Mouse (Mus musculus) ovary, adult 10 weeks (tissue): ENCODE data around the gene Zfc3h1. TPM values are rescaled to one million over a fixed set of nuclear protein-coding genes. Genes with fewer than 3 reads are reported as not detected.

Source experiments
- polyA plus RNA-seq: library from polyadenylated mRNA; stranded (reverse); fragments of 350-450 nt; fragmentation: Illumina TruSeq; extraction: RNeasy Lipid Tissue Mini Kit (QIAGEN cat#74804); gene quantifications from one replicate; pipeline ENCODE4 v1.2.3, GENCODE M21; 2014

Gene Zfc3h1
- 70.0 TPM for polyA plus RNA-seq

DNA sequence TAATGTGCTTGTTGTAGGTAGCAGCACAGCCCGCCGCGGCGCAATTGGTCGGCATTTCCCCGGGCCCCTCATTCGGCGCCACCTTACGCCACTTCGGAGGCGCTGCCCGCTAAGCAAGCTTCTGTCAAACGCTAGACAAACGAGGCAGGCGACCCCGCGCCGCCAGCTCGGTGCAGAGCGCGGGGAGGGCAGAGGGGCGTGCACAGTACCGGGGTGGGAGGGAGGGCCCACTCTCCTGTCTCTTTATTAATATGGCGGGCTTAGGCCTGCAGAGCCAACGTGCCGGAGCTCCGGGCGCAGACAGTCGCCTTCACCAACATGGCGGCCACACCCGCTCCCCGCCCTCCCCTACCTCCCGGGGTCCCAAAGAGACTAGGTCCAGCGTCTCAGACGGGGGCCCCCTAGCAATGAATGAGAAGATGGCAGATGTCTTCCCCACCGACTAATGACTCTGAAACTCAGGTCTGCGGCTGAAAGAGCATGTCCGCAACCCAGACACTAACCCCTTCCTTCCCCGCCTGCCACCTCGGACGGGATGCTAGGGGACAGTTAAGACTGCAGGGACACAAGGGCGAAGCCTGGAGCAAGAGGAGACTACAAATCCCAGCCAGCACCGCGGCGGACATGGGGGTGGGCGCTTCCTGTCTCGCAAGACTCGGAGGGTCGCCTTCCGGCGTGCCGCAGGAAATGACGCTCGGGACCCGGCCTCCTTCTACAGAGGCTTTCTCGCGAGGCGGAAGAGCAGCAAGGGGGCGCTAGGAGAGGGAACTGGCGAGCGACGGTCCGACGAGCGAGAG is at the start of gene Zfc3h1, which contains the start of gene Thap2:
Gene Zfc3h1 (plus strand): TSS at position 739 of the 797 bp plus-strand sequence.
Gene Thap2 (minus strand): TSS at position 223 of the 797 bp plus-strand sequence.

GRCm38 (mm10) chr10:115361840-115362622 is 22.7 kb upstream of the Zfc3h1 start, which contains the start of gene Tmem19:
Gene Tmem19 (minus strand): TSS chr10:115362501.

Other genes starting within 250 kb of the Zfc3h1 start
- 0.83 TPM for gene Tph2, start 199.9 kb upstream of the Zfc3h1 start, polyA plus RNA-seq
- 183 TPM for gene Tbc1d15, start 133.5 kb upstream of the Zfc3h1 start, polyA plus RNA-seq
- gene Rab21, start 69.4 kb upstream of the Zfc3h1 start, polyA plus RNA-seq: 82.6 TPM
- 42.2 TPM for gene Tmem19, start 22.5 kb upstream of the Zfc3h1 start, polyA plus RNA-seq
- gene Thap2, start 516 bp upstream of the Zfc3h1 start, polyA plus RNA-seq: 48.0 TPM
- gene A930009A15Rik, start 185.0 kb downstream of the Zfc3h1 start, polyA plus RNA-seq: not detected
- gene Lgr5, start 202.8 kb downstream of the Zfc3h1 start, polyA plus RNA-seq: 29.7 TPM